Mouse (Mus musculus): ENCODE results near the gene Gm30083.

The Gm30083 gene

GRCm38 (mm10) chr14:34015063-34015462 is at the start of gene Gm30083:
TSS of gene Gm30083 (minus strand) at chr14:34015182.
- DNase-seq (ENCODE audit: low read depth, low spot score), result no peak

GRCm38 (mm10) chr14:34052516-34052915 is 37.5 kb upstream of the Gm30083 start, which contains the start of gene Antxrl:
TSS of gene Antxrl (plus strand) at chr14:34052707.
- no peak for DNase-seq (ENCODE audit: low read depth, low spot score)

GRCm38 (mm10) chr14:34050101-34050779 is 35.3 kb upstream of the Gm30083 start:
- no peak for DNase-seq (ENCODE audit: low read depth, low spot score)

- no peak for DNase-seq (ENCODE audit: low read depth, low spot score)
Observed at GRCm38 (mm10) chr14:34043341-34043740, 28.4 kb upstream of the Gm30083 start.

- DNase-seq (ENCODE audit: low read depth, low spot score), result no peak
Observed at GRCm38 (mm10) chr14:34041241-34041640, 26.3 kb upstream of the Gm30083 start.

GRCm38 (mm10) chr14:34033841-34034610 is 19.0 kb upstream of the Gm30083 start:
- DNase-seq (ENCODE audit: low read depth, low spot score), result no peak

GRCm38 (mm10) chr14:34026710-34027109 is 11.7 kb upstream of the Gm30083 start:
- DNase-seq (ENCODE audit: low read depth, low spot score), result no peak

- DNase-seq (ENCODE audit: low read depth, low spot score), result no peak
Observed at GRCm38 (mm10) chr14:34016938-34017337, 2.0 kb upstream of the Gm30083 start.

- DNase-seq (ENCODE audit: low read depth, low spot score), result no peak
Observed at GRCm38 (mm10) chr14:34016381-34016780, 1.4 kb upstream of the Gm30083 start, which contains the start of gene Gm5460. TSS of gene Gm5460 (plus strand) at chr14:34016758.

- no peak for DNase-seq (ENCODE audit: low read depth, low spot score)
Observed at GRCm38 (mm10) chr14:34002358-34002757, 12.6 kb downstream of the Gm30083 start.

- DNase-seq (ENCODE audit: low read depth, low spot score), result no peak
Observed at GRCm38 (mm10) chr14:34001445-34001844, 13.5 kb downstream of the Gm30083 start.

GRCm38 (mm10) chr14:34000076-34000475 is 14.9 kb downstream of the Gm30083 start:
- no peak for DNase-seq (ENCODE audit: low read depth, low spot score)

- DNase-seq (ENCODE audit: low read depth, low spot score), result peak; percentile 34
Observed at GRCm38 (mm10) chr14:33997427-33997826, 17.6 kb downstream of the Gm30083 start.

GRCm38 (mm10) chr14:33993521-33994289 is 21.3 kb downstream of the Gm30083 start:
- no peak for DNase-seq (ENCODE audit: low read depth, low spot score)

- no peak for DNase-seq (ENCODE audit: low read depth, low spot score)
Observed at GRCm38 (mm10) chr14:33993051-33993450, 21.9 kb downstream of the Gm30083 start.

GRCm38 (mm10) chr14:33991971-33992370 is 23.0 kb downstream of the Gm30083 start:
- DNase-seq (ENCODE audit: low read depth, low spot score), result no peak

GRCm38 (mm10) chr14:33989201-33989600 is 25.8 kb downstream of the Gm30083 start:
- no peak for DNase-seq (ENCODE audit: low read depth, low spot score)

- peak; percentile 59 for DNase-seq (ENCODE audit: low read depth, low spot score)
Observed at GRCm38 (mm10) chr14:33978604-33979059, 36.4 kb downstream of the Gm30083 start, which contains the start of gene Zfp488. TSS of gene Zfp488 (minus strand) at chr14:33978764.

GRCm38 (mm10) chr14:33977748-33978147 is 37.2 kb downstream of the Gm30083 start:
- DNase-seq (ENCODE audit: low read depth, low spot score), result no peak

GRCm38 (mm10) chr14:33974752-33975151 is 40.2 kb downstream of the Gm30083 start:
- no peak for DNase-seq (ENCODE audit: low read depth, low spot score)

GRCm38 (mm10) chr14:33972679-33973078 is 42.3 kb downstream of the Gm30083 start:
- no peak for DNase-seq (ENCODE audit: low read depth, low spot score)

GRCm38 (mm10) chr14:33965675-33966074 is 49.3 kb downstream of the Gm30083 start:
- DNase-seq (ENCODE audit: low read depth, low spot score), result no peak

Measured in forelimb bud, embryonic 11.5 days (tissue).